Mouse (Mus musculus) cerebellum, adult 11-12 months (tissue): Measurements from ENCODE around the gene Ano7.

Source experiments
- DNase-seq: peaks from one replicate; pipeline ENCODE4 v3.0.0; 2022

The Ano7 gene

DNA sequence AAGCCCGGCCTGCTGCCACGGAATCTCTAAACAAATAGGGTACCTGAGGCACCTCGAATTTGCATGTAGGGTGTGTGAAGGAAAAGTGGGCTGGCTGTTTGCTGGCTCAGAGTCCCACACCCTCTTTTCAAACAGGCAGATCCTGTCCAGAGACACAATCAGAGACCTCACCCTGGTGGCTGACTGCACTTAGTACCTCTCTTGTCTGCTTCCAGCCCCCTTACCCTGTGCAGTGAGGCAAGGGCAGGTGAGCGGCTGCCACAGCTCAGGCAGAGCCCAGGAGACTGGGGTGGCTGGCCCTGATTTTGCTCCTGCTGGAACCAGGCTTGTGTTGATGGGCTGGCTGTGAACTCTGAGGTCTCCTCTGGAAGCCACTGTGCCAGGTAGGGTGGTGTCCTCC is at the start of gene Ano7:
TSS of gene Ano7 (plus strand) at position 266 of the 400 bp plus-strand sequence.
- no peak for DNase-seq

- DNase-seq = no peak
Measured at GRCm38 (mm10) chr1:93323973-93324372, 49.8 kb upstream of the Ano7 start.

DNA sequence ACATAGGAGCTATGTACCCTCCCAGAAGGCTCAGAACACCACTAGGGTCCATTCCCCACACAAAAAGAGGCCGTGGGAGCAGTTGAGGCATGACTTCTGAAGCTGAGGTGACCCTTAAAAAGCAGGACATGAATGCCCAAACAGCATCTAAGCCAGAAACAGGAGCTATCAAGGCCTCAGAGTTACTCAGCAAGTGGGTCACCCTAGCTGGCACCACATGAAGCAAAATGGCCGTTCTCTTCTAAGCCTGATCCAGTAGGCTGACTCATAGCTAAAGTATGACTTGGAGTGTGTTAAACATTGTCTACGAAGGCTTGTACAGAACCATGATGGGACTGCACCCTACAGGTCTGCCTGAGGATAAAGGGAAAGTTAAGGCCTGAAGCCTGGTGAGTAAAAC is 47.3 kb upstream of the Ano7 start:
- DNase-seq = no peak

DNA sequence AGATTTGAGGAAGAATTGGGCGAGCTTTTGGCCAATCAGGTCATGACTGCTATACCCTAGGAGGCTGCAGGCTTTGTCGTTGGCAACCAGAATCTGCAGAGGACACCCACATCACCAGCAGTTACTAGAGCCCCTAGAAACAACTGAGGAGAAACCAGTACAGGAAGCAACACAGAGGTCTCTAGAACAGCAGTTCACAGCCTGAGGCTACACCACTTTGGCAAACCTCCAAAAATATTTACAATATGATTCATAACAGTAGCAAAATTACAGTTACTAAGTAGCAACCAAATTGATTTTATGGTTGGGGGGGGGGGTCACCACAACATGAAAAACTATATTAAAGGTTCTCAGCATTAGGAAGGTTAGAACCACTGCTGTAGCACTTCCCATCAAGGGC is 39.1 kb upstream of the Ano7 start:
- no peak for DNase-seq

DNA sequence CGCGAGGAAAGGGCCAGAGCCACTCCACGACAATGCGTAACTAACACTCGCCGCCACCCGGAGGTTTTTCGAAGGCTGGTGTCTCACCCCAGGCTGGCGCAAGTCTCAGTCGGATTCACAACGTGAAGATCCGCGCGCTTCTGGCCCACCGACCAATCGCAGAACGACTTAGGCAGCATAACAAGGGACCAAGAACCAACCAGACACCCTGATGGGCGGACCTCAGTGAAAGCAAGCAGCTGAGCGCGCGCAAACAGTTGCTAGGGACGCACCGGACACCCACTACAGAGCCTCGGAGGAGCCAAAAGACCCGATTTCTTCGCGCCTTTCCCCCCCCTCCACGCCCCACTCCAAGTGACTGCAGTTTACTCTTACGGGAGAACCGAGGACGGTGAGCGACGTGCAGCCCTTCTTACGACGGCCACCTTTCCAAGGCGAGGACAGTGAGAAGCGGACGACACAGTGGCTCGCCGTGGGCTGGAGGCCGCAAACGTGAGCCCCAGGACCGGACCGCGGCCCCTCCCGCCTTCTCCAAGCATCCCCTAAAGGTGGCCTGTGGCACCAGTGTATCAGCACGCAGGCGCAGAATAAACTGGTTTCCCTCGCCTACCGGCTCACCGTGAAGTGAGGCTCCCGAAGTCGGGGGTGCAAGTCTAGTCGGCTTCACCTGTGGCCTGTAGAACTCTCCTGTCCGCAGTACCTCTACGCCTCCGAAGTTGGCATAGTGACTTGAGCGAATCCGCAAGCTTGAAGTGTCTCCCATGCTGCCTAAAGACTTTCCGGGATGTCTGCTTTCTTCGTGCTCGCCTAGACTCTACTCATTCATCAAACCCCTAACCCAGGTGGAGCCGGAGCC is 30.9 kb upstream of the Ano7 start, which contains the start of the genes Ppp1r7 and Pask:
TSS of gene Ppp1r7 (plus strand) at position 207 of the 856 bp plus-strand sequence.
TSS of gene Pask (minus strand) at position 835 of the 856 bp plus-strand sequence.
- DNase-seq = peak; percentile 95

GRCm38 (mm10) chr1:93343504-93344047 is 30.2 kb upstream of the Ano7 start:
- DNase-seq = peak; percentile 94

GRCm38 (mm10) chr1:93347176-93347575 is 26.6 kb upstream of the Ano7 start:
- DNase-seq = no peak

DNA sequence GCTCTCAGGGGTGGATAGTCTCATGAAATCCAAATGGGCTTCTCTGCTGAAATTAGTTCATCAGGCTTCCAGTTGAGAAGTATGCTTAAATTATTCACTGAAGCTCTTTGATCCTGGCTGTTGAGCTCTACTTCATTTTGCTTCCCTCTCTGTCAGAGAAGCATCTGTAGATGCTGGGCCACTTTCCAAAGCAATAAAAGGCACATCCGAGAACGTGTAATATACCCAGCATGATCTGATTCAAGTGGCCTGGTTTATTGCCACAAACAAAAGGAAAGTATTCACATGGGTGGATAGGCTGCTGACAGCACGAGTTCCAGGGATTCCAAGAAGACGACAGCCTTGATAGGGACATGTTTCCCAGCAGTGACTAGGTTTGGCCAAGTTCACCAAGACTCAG is 24.0 kb upstream of the Ano7 start:
- no peak for DNase-seq

- DNase-seq = peak; percentile 65
Measured at GRCm38 (mm10) chr1:93352724-93353123, 21.0 kb upstream of the Ano7 start.

- DNase-seq = no peak
Measured at GRCm38 (mm10) chr1:93362661-93363060, 11.1 kb upstream of the Ano7 start.

DNA sequence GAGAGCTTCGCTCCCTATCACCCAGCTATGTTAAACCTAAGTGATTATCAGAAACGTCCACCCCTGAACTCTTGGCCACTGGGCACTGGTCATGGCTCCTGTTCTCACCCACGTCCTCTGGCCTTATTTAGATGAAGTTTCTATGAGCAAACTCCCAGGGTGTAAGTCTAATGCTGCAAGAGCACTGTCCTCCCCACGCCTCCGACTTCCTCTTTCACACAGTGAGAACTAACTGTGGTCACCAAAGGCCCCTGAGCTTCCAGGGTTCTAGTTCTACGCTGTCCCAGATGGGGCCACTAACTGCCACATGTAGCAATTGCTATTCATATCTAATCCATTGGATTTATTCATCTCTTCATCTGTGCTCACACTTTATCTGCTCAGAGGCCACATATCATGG is 8.1 kb upstream of the Ano7 start:
- DNase-seq = no peak

- no peak for DNase-seq
Measured at GRCm38 (mm10) chr1:93377307-93377706, 3.6 kb downstream of the Ano7 start.

- no peak for DNase-seq
Measured at GRCm38 (mm10) chr1:93379117-93379516, 5.4 kb downstream of the Ano7 start.

GRCm38 (mm10) chr1:93387198-93387597 is 13.5 kb downstream of the Ano7 start:
- no peak for DNase-seq

DNA sequence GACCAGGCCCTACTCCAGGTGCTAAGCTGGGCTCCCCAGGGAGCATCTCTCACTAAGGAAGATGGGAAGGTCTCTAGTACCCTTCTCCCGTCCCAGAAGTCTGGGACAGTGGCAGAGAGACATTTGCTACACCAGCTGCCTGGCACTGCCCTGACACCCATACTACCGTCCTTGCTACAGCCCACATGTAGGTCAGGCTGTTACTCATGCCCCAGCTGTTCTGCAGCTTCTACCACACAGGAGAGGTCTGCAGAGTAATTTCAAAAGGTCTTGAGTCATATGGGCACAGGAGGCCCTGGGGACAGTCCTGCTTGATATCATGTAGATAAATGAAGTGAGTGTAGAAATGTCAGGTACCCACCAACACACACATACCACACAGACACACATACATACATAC is 15.2 kb downstream of the Ano7 start:
- DNase-seq = no peak

- DNase-seq = no peak
Measured at GRCm38 (mm10) chr1:93401191-93402052, 27.7 kb downstream of the Ano7 start.

- no peak for DNase-seq
Measured at GRCm38 (mm10) chr1:93403403-93403802, 29.7 kb downstream of the Ano7 start.

DNA sequence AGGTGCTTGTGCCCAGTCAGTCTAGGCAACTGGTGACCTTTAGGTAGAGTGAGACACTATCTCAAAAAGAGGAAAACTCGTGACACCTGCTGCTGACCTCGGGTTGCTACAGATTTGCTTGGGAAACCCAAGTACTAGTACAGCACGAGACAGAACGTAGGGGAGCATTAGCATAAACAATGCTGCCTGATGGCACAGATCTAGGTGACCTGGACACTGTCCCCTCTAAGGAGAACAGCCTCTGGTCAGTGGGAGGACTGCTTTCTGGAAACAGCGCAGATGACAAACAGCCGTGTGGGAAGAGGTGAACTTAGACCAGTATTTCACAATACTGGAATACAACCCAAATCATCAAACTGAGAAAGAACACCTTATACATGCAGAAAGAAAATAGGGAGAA is 58.4 kb downstream of the Ano7 start:
- DNase-seq = no peak

- DNase-seq = no peak
Measured at GRCm38 (mm10) chr1:93439321-93439720, 65.6 kb downstream of the Ano7 start.

DNA sequence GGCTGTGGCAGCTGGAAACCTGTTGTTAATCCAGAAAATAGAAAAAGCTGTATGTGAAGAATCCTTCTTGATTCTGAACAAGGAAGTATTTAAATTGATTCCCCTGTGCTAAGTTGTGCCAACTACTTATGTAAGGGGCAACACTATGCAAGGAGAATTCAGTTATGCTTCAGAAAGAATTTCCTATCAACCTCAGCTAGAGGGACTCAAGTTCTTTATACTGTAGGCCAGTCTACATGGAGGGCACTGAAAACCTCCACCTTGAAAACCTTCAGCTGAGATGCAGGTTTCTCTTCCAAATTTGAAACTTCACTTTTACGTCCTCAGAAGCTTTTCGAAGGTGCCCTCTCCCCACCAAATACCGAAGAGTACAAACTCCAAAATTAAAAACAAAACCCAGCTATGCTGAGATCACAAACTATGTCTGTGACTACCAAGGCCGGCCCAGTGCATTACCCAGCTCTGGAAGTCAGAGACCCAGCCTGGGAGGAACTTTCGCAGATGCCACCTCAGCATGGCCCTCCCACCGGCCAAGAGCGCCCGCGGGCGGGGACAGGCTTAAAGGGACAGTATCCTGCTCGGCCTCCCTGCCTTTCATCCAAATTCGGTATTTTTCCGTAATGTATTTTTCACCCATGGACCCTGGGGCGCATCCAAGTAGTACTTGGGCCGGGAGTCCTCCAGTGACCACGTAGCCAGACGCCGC is 70.8 kb downstream of the Ano7 start:
- DNase-seq = peak; percentile 71

DNA sequence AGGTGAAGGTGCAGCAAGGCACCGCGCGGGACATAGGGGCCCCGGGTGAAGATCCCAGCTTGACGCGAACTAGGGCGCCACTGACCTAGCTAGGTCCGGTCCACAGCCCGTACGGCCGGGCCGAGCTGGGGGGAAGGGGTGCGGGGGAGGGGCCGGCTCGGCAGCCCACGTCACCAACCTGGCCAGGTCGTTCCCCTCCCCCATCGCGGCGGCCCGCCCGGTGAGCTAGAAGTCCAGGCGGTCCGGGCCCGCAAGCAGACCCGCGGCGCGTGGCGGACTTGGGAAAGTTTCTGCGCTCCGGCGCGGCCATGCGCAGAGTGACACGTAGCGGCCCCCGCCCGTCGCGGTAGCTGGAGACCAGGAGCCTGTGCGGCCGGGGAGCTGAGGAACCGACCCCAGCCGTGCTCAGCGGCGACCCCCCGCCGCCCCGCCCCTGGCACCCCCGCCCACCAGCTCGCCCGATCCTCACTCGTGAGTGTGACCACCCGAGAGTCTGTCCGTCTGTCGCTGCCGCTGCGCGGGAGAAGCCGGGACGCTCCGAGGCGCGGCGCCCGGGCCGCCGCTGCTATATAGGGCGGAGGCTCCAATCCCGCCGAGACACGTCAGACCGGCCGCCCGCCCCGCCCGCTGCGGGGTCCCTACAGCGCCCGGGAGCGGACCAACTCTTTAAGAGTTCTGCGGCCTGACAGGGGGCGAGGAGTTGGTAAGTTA is 71.5 kb downstream of the Ano7 start:
- DNase-seq = peak; percentile 59

- DNase-seq = no peak
Measured at GRCm38 (mm10) chr1:93445822-93446162, 72.1 kb downstream of the Ano7 start.
